Mouse (Mus musculus): ENCODE data around the gene Smpdl3a. TPM values are rescaled to one million over a fixed set of nuclear protein-coding genes. Genes with fewer than 3 reads are reported as not detected.

The Smpdl3a gene
- total and polyA plus RNA-seq, 2 experiments from 2014 or later, result 51.8 to 73.4 TPM

- Histone ChIP-seq H3K27ac (ENCODE audit: low read depth) (no peak overlapping the region), H3K4me2 (ENCODE audit: low read depth, low read length) (no peak overlapping the region), H3K36me3 (replicated peaks; ENCODE audit: control insufficient read depth, insufficient read depth, low read length) (no peaks in the 10 kb centered on the region), H3K27me3 (ENCODE audit: control insufficient read depth, insufficient read depth, low read length) (no peaks in the 10 kb centered on the region), H3K4me1 (ENCODE audit: control insufficient read depth, insufficient read depth) (no peaks in the 10 kb centered on the region), H3K4me3 (ENCODE audit: low read depth, low read length) (no peak overlapping the region), H3K9me3 (replicated peaks; ENCODE audit: control insufficient read depth, low read length) (no peaks in the 10 kb centered on the region), H3K9ac (replicated peaks; ENCODE audit: low read depth, low read length) (no peak overlapping the region)
- ATAC-seq (ENCODE audit: insufficient read depth, low read depth) (no peak), DNase-seq (ENCODE audit: low spot score) (no peak)
- TF ChIP-seq CTCF (IDR thresholded peaks at IDR 0.05; ENCODE audit: low read depth) (no peak), EP300 (IDR thresholded peaks at IDR 0.05; ENCODE audit: low read depth) (no peak)
- WGBS, result 69% methylated on average over 3 of the region's 3 CpGs
These were observed 28.3 kb downstream of the Smpdl3a start for GRCm38 (mm10) chr10:57822473-57822872.

- no peak for TF ChIP-seq CTCF (IDR thresholded peaks at IDR 0.05; ENCODE audit: low read depth)
These were observed 34.5 kb downstream of the Smpdl3a start for GRCm38 (mm10) chr10:57828649-57829048.

GRCm38 (mm10) chr10:57829621-57830020, 35.5 kb downstream of the Smpdl3a start:
- TF ChIP-seq CTCF (IDR thresholded peaks at IDR 0.05; ENCODE audit: low read depth), result no peak
- TF ChIP-seq EP300 (IDR thresholded peaks at IDR 0.05; ENCODE audit: low read depth), result no peak
- Histone ChIP-seq H3K27me3 (ENCODE audit: control insufficient read depth, insufficient read depth, low read length) (no peaks in the 10 kb centered on the region), H3K4me2 (ENCODE audit: low read depth, low read length) (no peak overlapping the region), H3K36me3 (replicated peaks; ENCODE audit: control insufficient read depth, insufficient read depth, low read length) (no peaks in the 10 kb centered on the region), H3K27ac (ENCODE audit: low read depth) (no peak overlapping the region), H3K9ac (replicated peaks; ENCODE audit: low read depth, low read length) (no peak overlapping the region), H3K9me3 (replicated peaks; ENCODE audit: control insufficient read depth, low read length) (no peaks in the 10 kb centered on the region), H3K4me3 (ENCODE audit: low read depth, low read length) (no peak overlapping the region), H3K4me1 (ENCODE audit: control insufficient read depth, insufficient read depth) (no peaks in the 10 kb centered on the region)
- ATAC-seq (ENCODE audit: insufficient read depth, low read depth) (no peak), DNase-seq (ENCODE audit: low spot score) (no peak)
- WGBS, result 76% methylated on average over 3 of the region's 3 CpGs

More at GRCm38 (mm10) chr10:57828649-57829048, 34.5 kb downstream of the Smpdl3a start:
- Histone ChIP-seq H3K4me3 (ENCODE audit: low read depth, low read length) (no peak overlapping the region), H3K4me2 (ENCODE audit: low read depth, low read length) (no peak overlapping the region), H3K4me1 (ENCODE audit: control insufficient read depth, insufficient read depth) (no peaks in the 10 kb centered on the region), H3K27me3 (ENCODE audit: control insufficient read depth, insufficient read depth, low read length) (no peaks in the 10 kb centered on the region), H3K9ac (replicated peaks; ENCODE audit: low read depth, low read length) (no peak overlapping the region), H3K9me3 (replicated peaks; ENCODE audit: control insufficient read depth, low read length) (no peaks in the 10 kb centered on the region), H3K36me3 (replicated peaks; ENCODE audit: control insufficient read depth, insufficient read depth, low read length) (no peaks in the 10 kb centered on the region), H3K27ac (ENCODE audit: low read depth) (no peak overlapping the region)
- WGBS, result 58% methylated on average over 5 of the region's 5 CpGs
- no peak for ATAC-seq (ENCODE audit: insufficient read depth, low read depth)
- no peak for DNase-seq (ENCODE audit: low spot score)

- H3K4me3 ChIP-seq (ENCODE audit: low read depth, low read length), result no peak overlapping the region
- 78% methylated on average over 1 of the region's 1 CpGs for WGBS
These were observed 41.0 kb downstream of the Smpdl3a start for GRCm38 (mm10) chr10:57835094-57835493.

GRCm38 (mm10) chr10:57835982-57836381, 41.8 kb downstream of the Smpdl3a start:
- H3K4me1 ChIP-seq (ENCODE audit: control insufficient read depth, insufficient read depth), result no peaks in the 10 kb centered on the region
- no peak overlapping the region for H3K4me3 ChIP-seq (ENCODE audit: low read depth, low read length)
- H3K9ac ChIP-seq (replicated peaks; ENCODE audit: low read depth, low read length), result no peak overlapping the region
- no peak overlapping the region for H3K27ac ChIP-seq (ENCODE audit: low read depth)
- no peak for DNase-seq (ENCODE audit: low spot score)
- H3K4me2 ChIP-seq (ENCODE audit: low read depth, low read length), result no peak overlapping the region
- no peaks in the 10 kb centered on the region for H3K36me3 ChIP-seq (replicated peaks; ENCODE audit: control insufficient read depth, insufficient read depth, low read length)
- TF ChIP-seq CTCF (IDR thresholded peaks at IDR 0.05; ENCODE audit: low read depth) (no peak), EP300 (IDR thresholded peaks at IDR 0.05; ENCODE audit: low read depth) (no peak)
- H3K9me3 ChIP-seq (replicated peaks; ENCODE audit: control insufficient read depth, low read length), result no peaks in the 10 kb centered on the region
- ATAC-seq (ENCODE audit: insufficient read depth, low read depth), result no peak
- H3K27me3 ChIP-seq (ENCODE audit: control insufficient read depth, insufficient read depth, low read length), result no peaks in the 10 kb centered on the region

More at GRCm38 (mm10) chr10:57835094-57835493, 41.0 kb downstream of the Smpdl3a start:
- TF ChIP-seq EP300 (IDR thresholded peaks at IDR 0.05; ENCODE audit: low read depth) (no peak), CTCF (IDR thresholded peaks at IDR 0.05; ENCODE audit: low read depth) (no peak)
- Histone ChIP-seq H3K36me3 (replicated peaks; ENCODE audit: control insufficient read depth, insufficient read depth, low read length) (no peaks in the 10 kb centered on the region), H3K4me2 (ENCODE audit: low read depth, low read length) (no peak overlapping the region), H3K9me3 (replicated peaks; ENCODE audit: control insufficient read depth, low read length) (no peaks in the 10 kb centered on the region), H3K4me1 (ENCODE audit: control insufficient read depth, insufficient read depth) (no peaks in the 10 kb centered on the region), H3K27me3 (ENCODE audit: control insufficient read depth, insufficient read depth, low read length) (no peaks in the 10 kb centered on the region), H3K27ac (ENCODE audit: low read depth) (no peak overlapping the region), H3K9ac (replicated peaks; ENCODE audit: low read depth, low read length) (no peak overlapping the region)
- no peak for ATAC-seq (ENCODE audit: insufficient read depth, low read depth)
- no peak for DNase-seq (ENCODE audit: low spot score)
